Mouse (Mus musculus) testis, adult 2 months (tissue): Measurements from ENCODE around the gene Spon1.

Experiments
- CTCF ChIP-seq: fragments of 200-500 bp; IDR thresholded peaks from 2 replicates; pipeline ENCODE4 v1.5.1; 2012; ENCODE audit warnings: low read depth, mild to moderate bottlenecking, inconsistent platforms, low read length, moderate library complexity; ENCODE audit not compliant: control insufficient read depth, insufficient read depth, insufficient replicate concordance
- POLR2A ChIP-seq: fragments of 200-500 bp; IDR thresholded peaks from 2 replicates; pipeline ENCODE4 v1.6.1; 2012; ENCODE audit warnings: low read depth, mild to moderate bottlenecking, inconsistent platforms, low read length, moderate library complexity; ENCODE audit not compliant: control insufficient read depth

GRCm38 (mm10) chr7:114020704-114021093 is 254.9 kb downstream of the Spon1 start:
- TF ChIP-seq POLR2A = no peak
- peak; percentile 70; the same call in 1 of the 2 replicates for TF ChIP-seq CTCF
